ENCODE assay signal across 9 mouse cellular contexts in genomic region chr17:87142271-87142670, GRCm38 (mm10). TPM values are rescaled to one million over a fixed set of nuclear protein-coding genes. Genes with fewer than 3 reads are reported as not detected.
DNase-seq lines count a peak whose midpoint lies in the region; ATAC-seq lines count a peak whose summit lies in the region.
"Had no signal": no experiment of that assay in that cellular context is flagged by ENCODE, and none has a peak within 500 bp of the region (broad histone marks: within the 10 kb centered on the region; RNA-seq: fewer than 3 reads in every experiment).

No protein-coding gene starts in this region.

- 41% methylated on average over 11 of the region's 11 CpGs for WGBS in intestine, embryonic 14.5 days
- 42% methylated on average over 11 of the region's 11 CpGs for WGBS in liver, embryonic 15.5 days (ENCODE audit: insufficient replicate concordance)

- H3K27ac ChIP-seq in intestine, embryonic 14.5 days (ENCODE audit: low read depth), result no peak overlapping the region
- no peak overlapping the region for H3K27ac ChIP-seq in liver, embryonic 15.5 days (replicated peaks)
- H3K27ac ChIP-seq: midbrain, embryonic 12.5 days had no signal

- no peaks in the 10 kb centered on the region for H3K9me3 ChIP-seq in intestine, embryonic 14.5 days (ENCODE audit: control insufficient read depth, low read length)
- H3K9me3 ChIP-seq in liver, embryonic 15.5 days (replicated peaks), result no peaks in the 10 kb centered on the region
- H3K9me3 ChIP-seq: midbrain, embryonic 12.5 days had no signal

- peak; percentile 79 for DNase-seq in ES-CJ7 (ENCODE audit: low read depth, low spot score)
- peak; percentile 29 for DNase-seq in Muller cell, postnatal 12 days (ENCODE audit: inconsistent ontology term)
- DNase-seq in gastrocnemius, adult 8-10 months (ENCODE audit: low spot score in 2 of 2), result peak; percentile 28 to 56
- DNase-seq in intestine, embryonic 14.5 days (ENCODE audit: low spot score), result no peak
- peak; percentile 68 for DNase-seq in testis, postnatal 14 days (ENCODE audit: low spot score)
- DNase-seq in spleen, postnatal 36 days (ENCODE audit: low spot score in 2 of 2), result no peak
- DNase-seq in thymus, postnatal 36 days, result no peak

- ATAC-seq in intestine, embryonic 14.5 days (replicated peaks; ENCODE audit: low FRiP score, low TSS enrichment, low read depth), result no peak; the same call in 1 of the 2 replicates
- ATAC-seq in liver, embryonic 15.5 days (ENCODE audit: insufficient read depth), result no peak

- 0 out of 2 replicates have a peak, but pooled peaks cover 5% of the 10 kb centered on the region for H3K4me1 ChIP-seq in intestine, embryonic 14.5 days (replicated peaks; ENCODE audit: control insufficient read depth, insufficient read depth, low read length)
- H3K4me1 ChIP-seq in liver, embryonic 15.5 days (replicated peaks), result peaks cover 12% of the 10 kb centered on the region

- H3K4me2 ChIP-seq in intestine, embryonic 14.5 days (ENCODE audit: low read length), result peak overlapping the region; percentile 31
- peak overlapping the region; percentile 30; the same call in 1 of the 2 replicates for H3K4me2 ChIP-seq in liver, embryonic 15.5 days
- H3K4me2 ChIP-seq: midbrain, embryonic 12.5 days had no signal

- no peak overlapping the region for H3K9ac ChIP-seq in intestine, embryonic 14.5 days (ENCODE audit: low read length)
- H3K9ac ChIP-seq in liver, embryonic 15.5 days, result no peak overlapping the region
- H3K9ac ChIP-seq: midbrain, embryonic 12.5 days had no signal

- H3K27me3 ChIP-seq in intestine, embryonic 14.5 days (replicated peaks; ENCODE audit: control insufficient read depth, insufficient read depth, low read length), result no peaks in the 10 kb centered on the region
- H3K27me3 ChIP-seq in liver, embryonic 15.5 days, result no peaks in the 10 kb centered on the region
- H3K27me3 ChIP-seq: midbrain, embryonic 12.5 days had no signal

- no peak overlapping the region for H3K4me3 ChIP-seq in intestine, embryonic 14.5 days (ENCODE audit: low read depth, low read length)
- no peak overlapping the region for H3K4me3 ChIP-seq in liver, embryonic 15.5 days (replicated peaks)
- H3K4me3 ChIP-seq: midbrain, embryonic 12.5 days had no signal

- H3K36me3 ChIP-seq in intestine, embryonic 14.5 days (ENCODE audit: control insufficient read depth, insufficient read depth, low read length), result no peaks in the 10 kb centered on the region
- H3K36me3 ChIP-seq in liver, embryonic 15.5 days (replicated peaks), result no peaks in the 10 kb centered on the region
- H3K36me3 ChIP-seq: midbrain, embryonic 12.5 days had no signal

RNA-seq across cellular contexts. Expression of gene Socs5, which starts 34.8 kb away (rescaled TPM):
- 10 to 100 TPM; 13.1 to 17.8 (median 15.2) TPM for total RNA-seq in gastrocnemius, adult 8-10 months (2022)
- polyA plus RNA-seq in intestine, embryonic 14.5 days (2014; fragmentation: Nextera tagmentation; extraction: Ambion mirVana), result 11.6 and 14.1 TPM in 2 replicates
- 1.9 and 2.3 TPM in 2 replicates for polyA plus RNA-seq in liver, embryonic 15.5 days (2015; fragmentation: Nextera tagmentation; extraction: Ambion mirVana)

Comparison
In these comparisons a context has a peak if more than half of its experiments do, and no peak if none do; other contexts are left out.
1. DNase-seq: peak in ES-CJ7 (single experiment), Muller cell, postnatal 12 days (single experiment), gastrocnemius, adult 8-10 months (2 of 2) and testis, postnatal 14 days (single experiment); none in intestine, embryonic 14.5 days (single experiment), spleen, postnatal 36 days (0 of 2) and thymus, postnatal 36 days (0 of 2).